Mouse (Mus musculus) CD4-positive, CD25-positive, alpha-beta regulatory T cell, adult 2 months (primary cell): ENCODE measurements around the gene Cabin1.
A peak's percentile ranks its signal among the peaks of the same experiment; 100 is the strongest.

Experiments used
- DNase-seq: peaks from one replicate; pipeline ENCODE4 v3.0.0-alpha.2; 2012; ENCODE audit warnings: low read depth, low spot score

Gene Cabin1

GRCm38 (mm10) chr10:75666451-75667030, 97.6 kb downstream of the Cabin1 start:
- DNase-seq, result peak; percentile 42

DNA sequence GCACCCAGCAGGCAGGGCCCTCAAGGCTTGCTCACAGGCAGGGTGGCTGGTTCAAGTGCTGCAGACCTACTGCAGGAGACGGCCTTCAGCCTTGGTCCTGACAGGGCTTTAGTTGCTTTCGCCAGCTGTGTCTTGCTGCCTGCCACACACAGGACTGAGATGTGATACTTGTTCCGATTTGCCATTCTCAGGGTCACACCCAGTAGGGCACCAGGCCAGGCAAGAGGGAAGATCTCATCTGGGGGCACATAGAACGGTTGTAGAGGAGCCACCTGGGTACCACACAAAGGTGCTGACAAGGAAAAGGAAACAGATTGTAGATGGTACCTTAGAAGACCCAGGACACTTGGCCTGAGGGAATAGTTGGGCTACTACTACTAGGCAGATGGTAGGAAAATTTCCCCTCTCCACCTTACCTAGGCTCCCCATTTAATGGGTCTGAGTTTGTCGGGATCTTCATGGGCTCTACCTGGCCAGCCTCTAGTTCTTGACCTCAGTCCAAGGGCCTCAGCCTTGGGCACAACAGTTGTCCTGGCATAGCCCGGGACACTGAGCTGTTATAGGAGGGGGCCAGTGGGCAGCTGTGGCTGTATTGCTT, 99.4 kb downstream of the Cabin1 start:
- no peak for DNase-seq

DNA sequence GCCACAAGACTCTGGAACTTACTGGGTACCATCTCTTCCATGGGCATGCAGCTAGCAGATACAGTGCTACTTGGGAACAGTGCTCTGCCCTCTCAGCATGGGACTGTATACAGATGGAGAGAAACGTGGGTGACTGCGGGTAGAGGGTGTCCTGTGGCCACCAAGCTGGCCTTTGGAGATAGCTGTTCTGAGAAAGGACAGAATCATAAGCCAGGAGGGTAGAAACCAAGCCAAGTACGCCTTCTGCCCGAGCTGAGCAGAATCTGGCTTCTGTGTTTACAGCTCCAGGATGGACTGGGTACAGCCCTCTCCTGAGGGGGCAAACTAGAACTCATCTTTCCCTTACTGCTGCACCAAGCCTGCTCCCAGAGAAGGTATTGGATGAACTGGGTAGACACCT, 101.6 kb downstream of the Cabin1 start:
- no peak for DNase-seq

- no peak for DNase-seq
Measured at GRCm38 (mm10) chr10:75661876-75662275, 102.3 kb downstream of the Cabin1 start.

- no peak for DNase-seq
Measured at GRCm38 (mm10) chr10:75661381-75661780, 102.8 kb downstream of the Cabin1 start.

GRCm38 (mm10) chr10:75657772-75658171, 106.4 kb downstream of the Cabin1 start:
- no peak for DNase-seq

DNA sequence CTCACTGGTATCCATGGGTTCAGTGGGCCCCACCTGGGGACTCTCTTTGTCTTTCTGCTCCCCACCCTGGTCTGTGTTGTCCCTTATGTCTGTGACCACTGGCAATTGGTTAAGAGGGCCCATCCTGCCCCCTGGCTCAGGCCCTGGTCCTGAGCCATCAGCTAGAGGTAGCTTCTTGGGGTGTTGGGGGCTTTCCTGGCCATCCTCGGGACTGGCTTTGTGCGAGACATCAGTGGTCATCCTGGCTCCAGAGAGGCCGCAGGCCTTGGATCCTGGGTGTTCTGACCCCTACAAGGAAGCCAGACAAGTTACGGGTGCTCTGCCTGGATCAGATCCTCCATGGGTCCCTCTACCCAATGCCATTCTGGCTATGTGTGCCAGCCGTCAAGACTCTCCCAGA, 107.0 kb downstream of the Cabin1 start:
- no peak for DNase-seq

GRCm38 (mm10) chr10:75654053-75654452, 110.1 kb downstream of the Cabin1 start:
- no peak for DNase-seq

DNA sequence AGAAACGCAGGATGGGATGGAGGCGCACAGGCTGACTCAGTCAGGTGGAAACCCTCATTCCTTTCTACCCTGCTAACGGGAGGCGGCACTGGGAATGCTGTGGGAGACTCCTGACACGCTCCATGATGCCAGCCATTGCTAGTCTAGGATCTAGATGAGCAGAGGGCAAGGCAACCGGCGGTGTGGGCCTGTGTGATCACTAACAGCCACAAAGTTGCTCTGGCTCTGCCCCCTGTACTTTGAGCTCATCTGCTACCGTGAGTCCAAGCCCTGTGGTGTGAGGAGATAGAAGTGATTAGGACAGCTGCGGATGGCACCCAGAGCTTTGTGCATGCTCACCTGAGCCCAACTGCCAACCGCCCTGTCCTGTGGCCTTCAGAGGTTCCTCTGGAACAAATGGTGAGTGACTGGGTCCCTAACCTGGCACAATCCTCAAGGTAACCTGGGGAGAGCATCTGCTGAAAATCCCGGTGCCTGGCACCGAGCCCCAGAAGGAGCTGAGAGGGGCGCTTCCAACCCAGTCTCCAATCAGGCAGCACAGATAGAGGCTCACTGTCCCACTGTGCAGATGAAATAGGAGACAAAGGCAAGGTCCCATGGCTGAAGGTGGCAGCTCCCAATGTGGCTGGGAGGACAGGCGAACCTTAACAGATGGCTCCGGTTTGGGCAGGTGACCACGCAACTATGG, 112.6 kb downstream of the Cabin1 start:
- no peak for DNase-seq

GRCm38 (mm10) chr10:75650306-75650902, 113.7 kb downstream of the Cabin1 start:
- no peak for DNase-seq

- no peak for DNase-seq
Measured at GRCm38 (mm10) chr10:75649406-75649995, 114.6 kb downstream of the Cabin1 start.

DNA sequence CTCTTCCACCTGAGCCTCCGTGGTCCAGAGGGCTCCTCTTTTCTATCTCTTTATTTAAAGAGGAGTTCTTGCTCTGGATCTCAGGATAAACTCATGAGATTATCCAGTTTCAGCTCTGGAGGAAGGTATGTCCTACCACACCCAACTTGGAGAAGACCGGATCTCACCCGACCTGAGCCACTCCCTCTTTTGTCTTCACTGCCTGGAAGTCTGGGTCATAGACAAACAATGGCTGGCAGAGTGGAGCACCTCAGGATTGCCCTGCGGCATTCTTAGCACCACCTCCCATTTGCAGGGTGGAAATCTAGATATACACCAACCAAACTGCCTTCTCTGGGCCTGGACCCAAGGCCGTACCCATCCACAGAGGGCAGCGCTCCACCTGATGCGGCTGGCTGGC, 115.1 kb downstream of the Cabin1 start:
- no peak for DNase-seq

DNA sequence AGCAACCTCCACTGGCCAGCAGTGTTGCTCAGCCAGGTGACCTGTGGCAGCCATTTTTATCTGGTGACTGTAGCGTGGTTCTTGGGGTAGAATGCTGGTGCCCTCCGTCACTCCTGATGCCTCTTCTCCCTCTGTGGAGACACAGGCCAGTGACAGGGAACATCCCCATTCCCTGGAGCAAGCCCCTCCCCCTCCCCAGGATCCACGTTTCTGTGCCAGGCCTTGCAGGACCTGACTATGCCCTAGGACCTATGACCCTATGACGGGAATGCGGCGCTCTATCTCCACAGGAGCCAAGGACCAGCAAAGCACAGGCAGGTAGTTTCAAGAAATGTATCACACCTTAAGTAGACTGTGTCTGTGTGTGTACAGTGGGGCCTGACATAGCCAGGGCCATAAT, 116.0 kb downstream of the Cabin1 start:
- no peak for DNase-seq

DNA sequence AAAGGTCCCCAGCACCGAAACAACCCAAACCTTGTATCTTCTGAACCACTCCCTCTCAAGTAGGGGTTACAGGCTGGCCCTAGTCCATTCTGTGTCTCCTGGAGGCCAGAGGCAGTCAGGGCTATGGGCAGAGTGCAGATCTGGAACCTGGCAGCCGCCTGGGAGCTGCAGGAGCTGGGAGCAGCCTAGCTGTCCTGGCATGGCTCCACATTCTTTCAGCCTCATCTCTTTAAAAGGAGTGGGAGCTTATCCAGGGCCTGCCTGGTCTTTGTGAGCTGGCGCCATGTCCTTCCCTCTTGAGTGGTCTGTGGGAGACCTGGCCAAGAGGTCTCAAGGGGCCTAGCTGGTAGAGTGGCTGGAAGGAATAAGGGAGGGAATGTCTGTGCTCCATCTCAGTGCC, 116.8 kb downstream of the Cabin1 start:
- DNase-seq, result no peak

DNA sequence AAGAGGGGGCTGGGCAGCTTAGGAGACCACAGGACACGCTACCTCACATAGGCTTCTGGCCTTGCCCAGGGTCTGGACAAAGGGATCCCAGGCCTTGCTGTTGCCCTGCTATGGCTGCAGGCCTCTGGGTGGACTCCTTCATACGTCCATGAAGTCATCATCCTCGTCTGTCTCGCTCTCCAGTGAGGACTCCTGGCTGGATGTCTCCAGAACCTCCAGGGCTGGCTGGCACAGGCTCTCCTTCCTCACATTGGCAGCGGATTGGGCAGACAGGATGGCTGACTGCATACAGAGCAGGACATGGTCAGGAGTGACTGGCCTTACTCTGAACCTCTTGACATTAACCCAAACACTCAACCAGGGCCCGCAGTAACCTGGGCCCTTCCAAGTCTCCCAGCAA, 117.7 kb downstream of the Cabin1 start:
- no peak for DNase-seq

GRCm38 (mm10) chr10:75645616-75646015, 118.5 kb downstream of the Cabin1 start:
- DNase-seq, result no peak

GRCm38 (mm10) chr10:75643741-75644343, 120.3 kb downstream of the Cabin1 start, which contains the start of gene Susd2:
TSS of gene Susd2 (minus strand) at chr10:75644008.
- DNase-seq, result peak; percentile 84

DNA sequence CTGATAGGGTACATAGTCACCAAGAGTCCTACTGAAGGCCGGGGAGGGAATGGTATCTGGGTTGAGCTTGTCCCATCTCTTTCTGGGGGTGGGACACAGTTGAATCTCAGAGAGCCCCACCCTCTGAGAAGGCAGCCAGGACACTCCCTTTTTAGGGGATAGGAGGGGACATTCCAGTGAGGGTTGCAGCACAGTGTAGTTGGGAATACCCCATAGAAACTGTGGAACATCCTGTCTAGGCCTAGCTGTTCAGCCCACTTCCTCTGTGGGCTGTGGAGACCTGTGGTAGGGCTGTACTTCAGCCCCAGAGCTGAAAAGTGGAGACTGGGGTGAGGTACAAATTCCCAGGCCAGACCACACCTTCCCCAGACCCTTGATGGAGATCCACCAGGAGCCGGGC, 121.2 kb downstream of the Cabin1 start:
- peak; percentile 34 for DNase-seq

DNA sequence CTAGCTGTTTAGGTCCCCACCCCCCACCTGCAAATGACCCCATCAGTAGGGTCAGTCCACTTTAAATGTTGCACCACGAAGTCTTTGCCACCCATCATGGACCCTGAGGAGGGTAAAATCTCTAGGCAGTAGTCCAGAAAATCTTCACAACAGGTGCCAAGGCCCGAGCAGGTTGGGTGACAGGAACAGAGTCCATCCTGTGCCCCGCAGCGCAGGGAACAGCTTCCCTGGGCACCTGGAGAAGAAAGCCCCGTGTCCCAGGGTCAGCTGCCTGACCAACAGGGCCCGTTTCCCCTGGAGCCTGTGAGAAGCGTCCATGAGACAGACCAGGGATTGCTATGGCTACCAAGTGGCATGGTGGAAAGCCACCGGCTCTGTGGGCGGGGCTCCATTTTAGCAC, 121.7 kb downstream of the Cabin1 start:
- DNase-seq, result no peak

DNA sequence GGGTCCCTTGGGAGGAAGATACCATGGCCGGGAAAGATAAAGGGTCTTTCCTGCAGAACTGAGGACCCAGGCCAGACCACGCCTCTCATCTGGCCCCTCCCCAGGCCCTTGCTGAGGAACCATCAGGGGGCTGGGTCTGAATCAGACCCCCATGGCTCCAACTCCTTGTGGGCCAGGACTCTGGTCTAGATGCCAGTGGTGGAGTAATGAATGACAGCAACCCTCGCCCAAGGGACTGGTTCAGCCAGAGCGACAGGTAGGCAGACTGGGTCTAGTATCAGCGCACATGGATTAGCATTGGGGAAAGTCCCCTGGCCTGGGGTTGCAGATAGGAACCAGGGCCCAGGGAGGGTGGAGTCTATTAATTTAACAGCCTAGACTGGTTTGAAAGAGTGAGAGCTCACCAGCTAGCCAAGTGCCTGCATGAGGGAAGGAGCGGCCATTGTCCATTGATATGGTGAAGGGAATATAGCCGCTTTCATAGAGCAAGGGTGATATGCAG, 122.4 kb downstream of the Cabin1 start:
- peak; percentile 49 for DNase-seq

- no peak for DNase-seq
Measured at GRCm38 (mm10) chr10:75637711-75638110, 126.4 kb downstream of the Cabin1 start.
